Mouse (Mus musculus): ENCODE measurements around the gene Chst14. TPM values are rescaled to one million over a fixed set of nuclear protein-coding genes. Genes with fewer than 3 reads are reported as not detected.

The Chst14 gene
- polyA plus RNA-seq, 1 experiment from 2014 or later: 6.6 TPM

DNA sequence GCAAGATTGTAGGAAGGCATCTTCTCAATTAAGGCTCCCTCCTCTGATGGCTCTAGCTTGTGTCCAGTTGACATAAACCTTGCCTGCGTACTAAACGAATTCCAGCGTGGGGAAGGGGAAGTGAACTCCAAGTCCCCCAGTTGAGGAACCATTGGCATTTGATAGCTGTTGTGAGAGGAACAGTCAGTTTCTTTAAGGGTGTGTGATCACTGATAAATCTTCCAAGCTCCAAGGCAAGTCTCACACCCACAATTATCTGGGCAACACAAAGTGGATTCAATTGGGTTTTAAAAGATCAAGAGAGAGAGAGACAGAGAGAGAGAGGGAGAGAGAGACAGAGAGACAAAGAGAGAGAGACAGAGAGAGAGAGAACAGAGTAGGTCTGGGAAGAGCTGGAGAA lies 23.4 kb downstream of the Chst14 start:
- Histone ChIP-seq H3K27ac (replicated peaks) (no peak overlapping the region), H3K4me1 (no peaks in the 10 kb centered on the region), H3K9ac (replicated peaks) (no peak overlapping the region), H3K9me3 (no peaks in the 10 kb centered on the region), H3K4me2 (replicated peaks) (no peak overlapping the region), H3K36me3 (no peaks in the 10 kb centered on the region), H3K27me3 (no peaks in the 10 kb centered on the region), H3K4me3 (no peak overlapping the region)
- 73% methylated on average over 3 of the region's 3 CpGs for WGBS
- ATAC-seq (replicated peaks): no peak

DNA sequence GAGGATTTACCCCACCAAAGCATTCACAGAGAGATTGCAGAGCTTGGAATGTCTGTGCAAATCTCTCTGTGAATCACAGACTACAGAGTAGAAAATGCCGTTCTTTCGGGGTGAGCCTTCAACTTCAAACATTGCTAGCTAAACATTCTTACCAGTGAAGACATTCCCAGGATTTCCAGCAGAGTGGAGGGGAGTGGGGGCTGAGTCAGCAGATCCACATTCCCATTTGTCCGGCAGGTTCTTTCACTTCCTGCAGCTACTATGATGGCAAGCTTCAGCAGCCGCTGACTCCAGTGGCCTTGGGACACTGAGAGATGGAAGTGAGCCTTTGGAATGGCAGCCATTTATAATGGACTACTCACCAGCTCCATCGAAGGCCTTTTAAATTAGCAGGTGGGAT lies 30.2 kb downstream of the Chst14 start:
- ATAC-seq (replicated peaks): no peak
- Histone ChIP-seq H3K4me3 (no peak overlapping the region), H3K4me2 (replicated peaks) (no peak overlapping the region), H3K9me3 (no peaks in the 10 kb centered on the region), H3K27ac (replicated peaks) (no peak overlapping the region), H3K4me1 (no peaks in the 10 kb centered on the region), H3K9ac (replicated peaks) (no peak overlapping the region), H3K27me3 (no peaks in the 10 kb centered on the region), H3K36me3 (no peaks in the 10 kb centered on the region)
- WGBS: 84% methylated on average over 5 of the region's 5 CpGs

DNA sequence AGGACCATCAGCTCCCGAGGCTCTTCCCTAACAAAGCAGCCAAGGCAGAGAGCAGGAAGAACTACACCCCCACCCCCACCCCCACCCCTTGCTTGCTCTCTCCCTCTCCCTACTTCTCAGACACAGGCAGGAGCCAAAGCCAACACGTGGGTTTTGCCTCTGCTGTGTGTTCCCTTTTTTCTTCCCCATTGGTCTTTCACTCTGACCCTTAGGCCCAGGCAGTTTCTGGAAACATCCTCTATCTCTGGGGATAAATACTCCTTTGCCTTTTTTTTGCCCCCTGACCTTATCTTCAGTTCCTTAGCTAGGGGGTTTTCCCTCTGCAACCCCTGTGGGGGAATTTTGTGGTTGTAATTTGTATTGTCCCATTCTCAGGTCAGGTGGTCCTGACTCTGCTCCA lies 33.3 kb downstream of the Chst14 start:
- no peak for ATAC-seq (replicated peaks)
- WGBS: 21% methylated on average over 2 of the region's 2 CpGs
- no peaks in the 10 kb centered on the region for H3K27me3 ChIP-seq

DNA sequence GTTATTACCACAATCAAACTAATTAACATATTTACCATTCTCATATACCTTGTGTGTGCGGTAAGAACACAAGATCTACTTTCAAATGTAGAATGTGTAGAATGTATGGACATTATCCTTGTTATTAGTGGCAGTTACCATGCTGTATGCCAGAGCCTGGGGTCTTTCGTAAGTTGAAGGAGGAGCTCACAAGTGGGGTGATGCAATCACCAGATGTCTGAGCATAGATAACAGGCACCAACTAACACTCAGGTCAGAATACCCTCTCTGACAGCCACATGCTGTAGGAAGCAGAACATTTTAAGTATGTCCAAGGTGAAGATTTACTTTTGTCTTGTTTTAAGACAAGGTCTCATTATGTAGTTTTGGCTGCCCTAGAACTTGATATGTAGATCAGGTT lies 34.1 kb downstream of the Chst14 start:
- Histone ChIP-seq H3K4me2 (replicated peaks) (no peak overlapping the region), H3K9ac (replicated peaks) (no peak overlapping the region), H3K36me3 (no peaks in the 10 kb centered on the region), H3K27ac (replicated peaks) (no peak overlapping the region), H3K9me3 (no peaks in the 10 kb centered on the region), H3K27me3 (no peaks in the 10 kb centered on the region), H3K4me3 (no peak overlapping the region), H3K4me1 (no peaks in the 10 kb centered on the region)
- WGBS: 95% methylated on average over 2 of the region's 2 CpGs
- no peak for ATAC-seq (replicated peaks)

More for the DNA sequence above, 33.3 kb downstream of the Chst14 start:
- Histone ChIP-seq H3K9me3 (no peaks in the 10 kb centered on the region), H3K9ac (replicated peaks) (no peak overlapping the region), H3K27ac (replicated peaks) (no peak overlapping the region), H3K4me2 (replicated peaks) (no peak overlapping the region), H3K4me3 (no peak overlapping the region), H3K4me1 (no peaks in the 10 kb centered on the region), H3K36me3 (no peaks in the 10 kb centered on the region)

DNA sequence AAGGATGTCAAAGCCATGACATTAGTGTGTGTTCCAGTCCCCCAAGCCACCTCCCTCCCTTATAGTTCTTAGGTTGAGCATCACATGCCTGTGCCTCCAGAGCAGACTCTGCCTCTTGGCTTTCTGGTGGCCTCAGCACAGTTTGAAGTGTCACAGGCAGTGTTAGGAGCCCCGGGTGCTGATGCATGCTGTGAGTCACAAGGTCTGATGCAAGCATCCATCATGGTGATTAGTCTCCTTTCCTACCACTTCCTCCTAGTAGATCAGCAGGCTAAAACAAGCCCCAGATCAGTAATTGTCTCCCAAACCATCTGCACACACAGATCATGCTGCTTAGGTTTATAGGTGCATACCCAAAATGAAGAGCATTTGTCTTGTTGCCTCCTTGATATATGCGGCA lies 35.2 kb downstream of the Chst14 start:
- no peak for ATAC-seq (replicated peaks)

DNA sequence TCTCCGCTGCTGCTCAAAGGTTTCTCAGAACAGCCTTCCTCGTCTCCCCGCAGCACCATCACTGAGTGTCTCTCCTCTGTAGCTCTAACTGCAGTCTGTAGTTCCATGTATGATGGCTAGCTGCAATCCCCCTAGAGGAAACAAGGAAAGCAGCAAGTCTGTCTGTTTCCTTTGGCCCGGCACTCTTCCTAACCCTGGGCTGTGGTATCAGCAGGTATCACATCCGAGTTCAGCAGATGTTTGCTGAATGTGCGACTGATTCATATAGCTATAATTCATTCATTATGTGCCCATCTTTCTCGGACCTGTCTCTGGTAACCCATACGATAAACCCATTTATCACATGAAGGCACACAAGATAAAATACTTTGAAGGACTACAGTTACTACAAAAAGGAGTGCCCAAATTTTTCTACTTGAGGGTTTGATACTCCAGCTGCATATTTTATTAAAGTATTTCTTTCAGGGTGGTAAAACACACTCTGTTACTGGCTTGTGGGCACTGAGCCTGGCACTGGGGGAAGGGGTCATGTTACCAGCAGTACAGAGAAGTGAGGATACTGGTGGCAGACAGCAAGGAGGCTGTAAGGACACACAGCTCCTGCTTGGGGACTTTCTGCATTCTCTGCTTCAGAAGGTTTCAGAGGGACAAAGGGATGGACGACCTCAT lies 36.8 kb downstream of the Chst14 start:
- 62% methylated on average over 9 of the region's 9 CpGs for WGBS
- H3K4me1 ChIP-seq: no peaks in the 10 kb centered on the region
- no peak overlapping the region for H3K9ac ChIP-seq (replicated peaks)
- no peak for ATAC-seq (replicated peaks)
- H3K4me3 ChIP-seq: no peak overlapping the region
- H3K27ac ChIP-seq (replicated peaks): no peak overlapping the region
- H3K36me3 ChIP-seq: no peaks in the 10 kb centered on the region
- H3K4me2 ChIP-seq (replicated peaks): no peak overlapping the region
- H3K27me3 ChIP-seq: no peaks in the 10 kb centered on the region
- no peaks in the 10 kb centered on the region for H3K9me3 ChIP-seq

More for the DNA sequence above, 35.2 kb downstream of the Chst14 start:
- H3K36me3 ChIP-seq: no peaks in the 10 kb centered on the region
- H3K4me1 ChIP-seq: no peaks in the 10 kb centered on the region
- H3K27ac ChIP-seq (replicated peaks): no peak overlapping the region
- no peak overlapping the region for H3K4me2 ChIP-seq (replicated peaks)
- no peak overlapping the region for H3K4me3 ChIP-seq
- no peaks in the 10 kb centered on the region for H3K9me3 ChIP-seq
- H3K9ac ChIP-seq (replicated peaks): no peak overlapping the region
- H3K27me3 ChIP-seq: no peaks in the 10 kb centered on the region
- 57% methylated on average over 2 of the region's 2 CpGs for WGBS

DNA sequence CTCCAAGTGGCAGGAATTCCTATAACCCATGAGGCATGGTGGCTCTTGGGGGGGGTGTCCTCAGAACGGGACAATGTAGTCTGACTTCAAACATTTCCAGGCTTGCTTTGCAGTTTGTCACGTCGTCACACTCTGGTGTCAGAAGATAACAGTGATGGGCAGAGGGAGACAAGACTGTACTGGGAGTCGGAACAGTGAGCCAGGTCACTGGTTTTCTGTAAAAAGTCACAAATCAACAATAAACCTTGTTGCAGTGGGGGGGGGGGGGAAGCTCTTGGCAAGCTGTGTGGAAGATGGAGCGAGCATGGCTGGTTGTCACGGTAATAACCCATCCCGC lies 37.3 kb downstream of the Chst14 start:
- no peaks in the 10 kb centered on the region for H3K9me3 ChIP-seq
- H3K9ac ChIP-seq (replicated peaks): no peak overlapping the region
- no peak overlapping the region for H3K4me3 ChIP-seq
- no peaks in the 10 kb centered on the region for H3K27me3 ChIP-seq
- 71% methylated on average over 7 of the region's 7 CpGs for WGBS
- H3K4me2 ChIP-seq (replicated peaks): no peak overlapping the region
- H3K36me3 ChIP-seq: no peaks in the 10 kb centered on the region
- H3K4me1 ChIP-seq: no peaks in the 10 kb centered on the region
- no peak overlapping the region for H3K27ac ChIP-seq (replicated peaks)
- ATAC-seq (replicated peaks): no peak

DNA sequence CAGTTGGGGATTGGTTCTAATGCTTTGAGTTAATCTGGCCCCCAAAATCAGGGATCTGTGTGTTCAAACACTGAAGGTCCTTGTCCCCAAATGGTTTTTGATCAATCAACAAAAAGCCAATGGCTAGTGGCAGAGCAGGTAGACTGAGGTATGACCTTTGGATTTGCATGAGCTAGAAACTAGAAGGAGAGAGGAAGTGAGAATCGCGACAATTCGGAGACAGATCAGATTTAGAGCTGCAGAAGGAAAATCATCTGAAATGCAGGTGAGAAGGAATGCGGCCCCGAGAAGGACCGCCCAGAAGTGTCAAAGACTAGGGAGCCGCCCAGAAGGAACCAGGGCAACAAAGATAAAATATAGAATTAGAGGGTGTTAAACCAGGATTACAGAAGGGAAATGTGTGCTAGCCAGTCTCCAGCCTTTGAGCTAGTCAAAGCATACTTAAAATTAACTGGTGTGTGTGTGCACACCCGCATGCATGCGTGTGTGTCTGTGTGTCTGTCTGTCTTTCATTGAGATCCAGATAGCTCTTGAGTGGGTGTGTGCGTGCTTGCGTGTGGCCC lies 43.4 kb downstream of the Chst14 start:
- Histone ChIP-seq H3K27ac (replicated peaks) (no peak overlapping the region), H3K4me2 (replicated peaks) (no peak overlapping the region), H3K4me3 (no peak overlapping the region), H3K36me3 (no peaks in the 10 kb centered on the region), H3K9me3 (no peaks in the 10 kb centered on the region), H3K4me1 (peaks cover 3% of the 10 kb centered on the region), H3K9ac (replicated peaks) (no peak overlapping the region), H3K27me3 (peaks cover 15% of the 10 kb centered on the region)
- no peak for ATAC-seq (replicated peaks)
- WGBS: 89% methylated on average over 11 of the region's 11 CpGs

DNA sequence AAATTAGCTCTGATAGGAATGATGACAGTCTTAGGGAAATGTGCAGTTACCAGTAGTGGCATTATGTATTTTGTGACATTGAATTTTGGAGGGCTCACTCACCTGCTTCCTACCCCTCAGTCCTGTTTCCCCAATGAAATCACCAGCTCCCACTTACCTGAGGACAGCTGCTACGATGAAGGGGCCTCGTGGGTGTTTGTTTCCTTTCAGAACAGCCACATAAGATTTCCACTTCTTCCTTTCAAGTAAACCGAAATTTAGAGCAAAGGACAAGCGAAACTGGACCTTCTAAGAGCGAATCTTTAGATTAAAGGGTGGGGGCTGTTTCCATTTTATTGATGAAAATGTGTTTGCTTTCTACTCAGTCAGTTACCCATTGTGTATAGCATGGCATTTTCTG lies 45.8 kb downstream of the Chst14 start:
- Histone ChIP-seq H3K4me1 (peaks cover 17% of the 10 kb centered on the region), H3K36me3 (no peaks in the 10 kb centered on the region), H3K4me2 (replicated peaks) (no peak overlapping the region; the same call in 1 of the 2 replicates), H3K27ac (replicated peaks) (no peak overlapping the region), H3K9me3 (no peaks in the 10 kb centered on the region), H3K27me3 (peaks cover 25% of the 10 kb centered on the region), H3K9ac (replicated peaks) (no peak overlapping the region), H3K4me3 (no peak overlapping the region)
- no peak for ATAC-seq (replicated peaks)
- whole genome bisulfite sequencing: 83% methylated on average over 5 of the region's 5 CpGs

DNA sequence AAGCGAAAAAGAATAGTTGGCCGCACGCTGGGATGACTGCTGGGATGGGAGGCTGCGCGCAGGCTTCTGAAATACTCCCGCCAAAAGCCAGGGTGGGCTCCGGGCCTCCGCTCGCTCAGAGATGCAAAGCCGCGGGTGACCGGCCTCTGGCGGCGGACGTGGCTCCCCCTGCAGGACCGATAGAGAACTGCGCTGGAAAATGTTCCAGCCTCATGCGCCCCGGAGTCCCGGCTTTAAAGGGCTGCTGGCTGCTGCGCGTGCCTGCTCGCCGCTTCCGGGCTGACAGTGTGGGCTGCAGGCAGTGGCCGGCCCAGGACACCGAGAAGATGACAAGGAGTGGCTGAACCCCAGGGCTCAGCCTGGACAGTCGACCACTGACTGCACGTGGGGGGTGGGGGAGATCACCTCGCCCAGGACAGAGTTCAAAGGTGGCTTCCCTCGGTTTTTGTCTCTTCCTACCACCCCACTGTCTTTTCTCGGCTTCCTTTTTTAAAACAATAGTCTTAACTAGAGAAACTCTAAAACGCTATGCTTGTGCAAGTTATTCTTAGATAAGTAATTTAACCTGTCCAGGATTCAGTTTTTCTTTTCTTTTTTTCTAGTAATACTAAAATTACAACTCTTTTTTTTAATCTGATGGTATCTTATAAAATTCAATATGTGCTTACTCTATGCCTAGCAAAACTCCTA lies 46.5 kb downstream of the Chst14 start:
- Histone ChIP-seq H3K4me3 (peak overlapping the region; percentile 43), H3K9ac (replicated peaks) (peak overlapping the region; percentile 55), H3K36me3 (no peaks in the 10 kb centered on the region), H3K4me2 (replicated peaks) (peak overlapping the region; percentile 91), H3K9me3 (no peaks in the 10 kb centered on the region), H3K27me3 (peaks cover 33% of the 10 kb centered on the region), H3K4me1 (peaks cover 18% of the 10 kb centered on the region), H3K27ac (replicated peaks) (no peak overlapping the region)
- peak; percentile 76 for ATAC-seq (replicated peaks)
- 1% methylated on average over 33 of the region's 33 CpGs for WGBS

DNA sequence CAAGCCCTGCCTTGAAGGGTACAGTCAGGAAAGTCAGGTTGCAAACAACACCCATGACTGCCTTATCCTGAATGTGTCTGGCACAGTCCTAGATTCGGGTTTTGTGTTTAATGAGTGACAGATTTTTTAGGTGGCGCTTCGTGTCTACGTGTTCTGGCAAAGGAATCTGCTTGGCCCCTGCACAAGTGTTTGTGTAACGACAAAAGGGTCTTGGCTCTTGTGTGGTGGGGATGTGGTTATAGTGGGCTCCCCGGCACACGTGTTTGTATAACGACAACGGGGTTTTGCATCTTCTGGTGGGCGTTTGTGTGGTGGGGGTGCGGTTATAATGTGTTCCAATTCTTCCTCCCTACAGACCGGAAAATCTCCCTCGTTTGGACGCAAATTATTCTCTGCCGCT lies 49.6 kb downstream of the Chst14 start:
- peaks cover 44% of the 10 kb centered on the region for H3K27me3 ChIP-seq
- H3K4me2 ChIP-seq (replicated peaks): peak overlapping the region; percentile 83
- H3K4me1 ChIP-seq: peaks cover 18% of the 10 kb centered on the region
- no peaks in the 10 kb centered on the region for H3K36me3 ChIP-seq
- ATAC-seq (replicated peaks): peak; percentile 24; the same call in 1 of the 2 replicates
- 0 out of 2 replicates have a peak overlapping the region, but pooled peaks have one; percentile 47 for H3K27ac ChIP-seq (replicated peaks)
- H3K4me3 ChIP-seq: peak overlapping the region; percentile 56
- WGBS: 1% methylated on average over 15 of the region's 15 CpGs
- H3K9ac ChIP-seq (replicated peaks): peak overlapping the region; percentile 71
- no peaks in the 10 kb centered on the region for H3K9me3 ChIP-seq

DNA sequence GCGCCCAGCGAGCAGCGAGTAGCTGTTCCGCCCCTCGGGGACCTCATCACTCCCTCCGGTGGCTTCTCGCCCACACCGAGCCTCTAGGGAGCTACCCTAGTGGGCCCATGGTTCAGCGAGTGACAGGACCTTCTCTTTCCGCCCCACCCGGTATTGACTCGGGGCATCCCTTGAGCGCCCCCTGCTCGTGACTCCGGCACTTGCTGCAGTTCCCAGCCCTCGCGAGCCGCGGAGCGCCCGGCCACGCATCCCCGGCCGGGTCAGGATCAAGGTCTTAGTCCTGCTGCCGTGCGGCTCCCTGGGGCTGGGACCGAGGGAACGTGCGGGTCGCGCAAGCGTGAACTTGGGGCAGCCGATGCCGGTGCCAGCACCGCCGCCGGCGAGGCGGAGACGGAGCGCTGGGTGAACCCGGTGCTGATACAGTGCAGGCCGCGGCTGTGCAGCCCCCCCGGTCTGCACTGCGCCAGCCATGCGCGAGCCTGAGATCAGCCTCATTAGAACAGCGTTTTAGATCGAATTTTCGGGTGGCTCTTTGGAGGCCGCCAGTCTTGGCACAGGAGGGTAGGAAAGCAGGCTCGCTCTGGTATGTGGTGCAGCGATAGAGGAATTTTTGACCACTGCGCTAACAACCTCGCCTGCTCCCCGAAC lies 50.1 kb downstream of the Chst14 start:
- Histone ChIP-seq H3K9ac (replicated peaks) (peak overlapping the region; percentile 71), H3K27me3 (peaks cover 44% of the 10 kb centered on the region), H3K27ac (replicated peaks) (peak overlapping the region; percentile 47; the same call in 1 of the 2 replicates), H3K4me1 (peaks cover 18% of the 10 kb centered on the region), H3K4me3 (peak overlapping the region; percentile 56), H3K4me2 (replicated peaks) (peak overlapping the region; percentile 83), H3K36me3 (no peaks in the 10 kb centered on the region), H3K9me3 (no peaks in the 10 kb centered on the region)
- under 1% methylated on average over 57 of the region's 57 CpGs for whole genome bisulfite sequencing
- ATAC-seq (replicated peaks): peak; percentile 88
